Mouse (Mus musculus): ENCODE measurements at regions not wholly inside any gene's neighbourhood (a gene's known extent, or its start where the extent isn't known, plus 50 kb on each side); places are given as distances from the start of the nearest gene placed in this dataset.

GRCm38 (mm10) chr10:18923088-18923821 is 78.4 kb downstream of the Perp start:
- TF ChIP-seq POLR2A (IDR thresholded peaks at IDR 0.05; ENCODE audit: borderline replicate concordance, insufficient read depth, low read length): no peak
- TF ChIP-seq CTCF (IDR thresholded peaks at IDR 0.05; ENCODE audit: borderline replicate concordance, insufficient read depth, low read depth, low read length): no peak

All from cerebellum, adult 2 months (tissue).